Mouse (Mus musculus): Measurements from ENCODE around the gene Tpk1. TPM values are rescaled to one million over a fixed set of nuclear protein-coding genes. Genes with fewer than 3 reads are reported as not detected.

The Tpk1 gene
- polyA plus RNA-seq, 1 experiment from 2014 or later: 9.6 TPM

- Histone ChIP-seq H3K9ac (replicated peaks; ENCODE audit: low read depth) (no peak overlapping the region), H3K4me2 (replicated peaks; ENCODE audit: low read depth, low read length) (no peak overlapping the region), H3K9me3 (ENCODE audit: low read length) (no peaks in the 10 kb centered on the region), H3K27me3 (replicated peaks; ENCODE audit: insufficient read depth, low read length) (no peaks in the 10 kb centered on the region), H3K4me1 (ENCODE audit: insufficient read depth, low read depth, low read length) (no peaks in the 10 kb centered on the region), H3K27ac (ENCODE audit: low read length) (no peak overlapping the region), H3K4me3 (ENCODE audit: low read depth, low read length) (no peak overlapping the region), H3K36me3 (ENCODE audit: insufficient read depth, low read length) (no peaks in the 10 kb centered on the region)
- 34% methylated on average over 2 of the region's 2 CpGs for WGBS
- DNase-seq (ENCODE audit: low spot score) (no peak), ATAC-seq (0 out of 2 replicates have a peak, but pooled peaks have one; percentile 1)
- no peak for TF ChIP-seq CTCF (IDR thresholded peaks at IDR 0.05)
- no peak for TF ChIP-seq EP300 (IDR thresholded peaks at IDR 0.05)
Observed at GRCm38 (mm10) chr6:43297508-43297850, 368.6 kb downstream of the Tpk1 start.

- no peaks in the 10 kb centered on the region for H3K4me1 ChIP-seq (ENCODE audit: insufficient read depth, low read depth, low read length)
- H3K27me3 ChIP-seq (replicated peaks; ENCODE audit: insufficient read depth, low read length): no peaks in the 10 kb centered on the region
- H3K9me3 ChIP-seq (ENCODE audit: low read length): no peaks in the 10 kb centered on the region
- no peaks in the 10 kb centered on the region for H3K36me3 ChIP-seq (ENCODE audit: insufficient read depth, low read length)
- H3K4me3 ChIP-seq (ENCODE audit: low read depth, low read length): no peak overlapping the region
- peak; percentile 9; the same call in 1 of the 2 replicates for ATAC-seq
- no peak overlapping the region for H3K4me2 ChIP-seq (replicated peaks; ENCODE audit: low read depth, low read length)
- H3K27ac ChIP-seq (ENCODE audit: low read length): no peak overlapping the region
- no peak overlapping the region for H3K9ac ChIP-seq (replicated peaks; ENCODE audit: low read depth)
- peak; percentile 76 for DNase-seq (ENCODE audit: low spot score)
- TF ChIP-seq EP300 (IDR thresholded peaks at IDR 0.05) (no peak), CTCF (IDR thresholded peaks at IDR 0.05) (peak; percentile 77)
- WGBS: 25% methylated on average over 7 of the region's 7 CpGs
Observed at GRCm38 (mm10) chr6:43296798-43297507, 369.1 kb downstream of the Tpk1 start.

DNA sequence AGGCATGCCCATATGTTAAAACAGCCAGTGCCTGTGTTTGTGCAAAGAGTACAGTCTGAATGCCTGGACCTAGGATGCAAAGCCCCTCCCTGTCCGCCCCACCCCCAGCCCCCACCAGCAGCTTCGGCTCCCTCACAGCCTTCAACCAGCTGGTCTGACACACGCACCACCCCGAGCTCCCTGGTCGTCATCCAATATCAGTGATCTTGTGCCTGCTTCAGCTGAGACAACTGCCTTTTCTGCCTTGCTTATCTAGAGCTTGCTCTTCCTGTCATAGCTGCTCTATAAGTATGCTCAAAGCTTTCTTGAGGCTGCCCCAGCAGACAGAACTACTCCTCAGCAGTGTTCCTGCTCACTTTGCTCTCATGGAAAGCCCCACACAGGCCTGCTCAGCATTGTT is 370.2 kb downstream of the Tpk1 start:
- DNase-seq (ENCODE audit: low spot score): peak; percentile 74
- Histone ChIP-seq H3K9me3 (ENCODE audit: low read length) (no peaks in the 10 kb centered on the region), H3K27me3 (replicated peaks; ENCODE audit: insufficient read depth, low read length) (no peaks in the 10 kb centered on the region), H3K27ac (ENCODE audit: low read length) (no peak overlapping the region), H3K4me1 (ENCODE audit: insufficient read depth, low read depth, low read length) (no peaks in the 10 kb centered on the region), H3K9ac (replicated peaks; ENCODE audit: low read depth) (no peak overlapping the region), H3K4me2 (replicated peaks; ENCODE audit: low read depth, low read length) (no peak overlapping the region), H3K36me3 (ENCODE audit: insufficient read depth, low read length) (no peaks in the 10 kb centered on the region), H3K4me3 (ENCODE audit: low read depth, low read length) (no peak overlapping the region)
- no peak for TF ChIP-seq EP300 (IDR thresholded peaks at IDR 0.05)
- TF ChIP-seq CTCF (IDR thresholded peaks at IDR 0.05): no peak
- ATAC-seq: peak; percentile 78
- WGBS: 11% methylated on average over 5 of the region's 5 CpGs

Measured in lung, postnatal 0 days (tissue).